Mouse (Mus musculus) midbrain, embryonic 13.5 days (tissue): ENCODE results near the gene Fbln2. TPM values are rescaled to one million over a fixed set of nuclear protein-coding genes. Genes with fewer than 3 reads are reported as not detected.

Experiments
- ATAC-seq: fragments of 200-750 bp; cut with Nextera tagmentation; 2 replicates; pipeline ENCODE4 v1.8.0; 2017; ENCODE audit warnings: mild to moderate bottlenecking, moderate TSS enrichment, moderate library complexity
- H3K27ac ChIP-seq: fragments of 300-500 bp; sonication (generic); 2 replicates; pipeline ENCODE4 v1.5.1; 2015; ENCODE audit warnings: inconsistent platforms, mild to moderate bottlenecking, moderate library complexity
- H3K27me3 ChIP-seq: fragments of 300-500 bp; sonication (generic); 2 replicates; pipeline ENCODE4 v1.6.1; 2015; ENCODE audit warnings: mild to moderate bottlenecking, inconsistent platforms
- H3K36me3 ChIP-seq: fragments of 300-500 bp; sonication (generic); 2 replicates; pipeline ENCODE4 v1.6.1; 2015; ENCODE audit warnings: mild to moderate bottlenecking, inconsistent platforms
- H3K4me1 ChIP-seq: fragments of 300-500 bp; sonication (generic); replicated peaks from 2 replicates; pipeline ENCODE4 v1.6.1; 2015; ENCODE audit warnings: inconsistent platforms
- H3K4me2 ChIP-seq: fragments of 300-500 bp; sonication (generic); replicated peaks from 2 replicates; pipeline ENCODE4 v1.6.1; 2015; ENCODE audit warnings: moderate library complexity, mild to moderate bottlenecking, inconsistent platforms
- H3K4me3 ChIP-seq: fragments of 300-500 bp; sonication (generic); replicated peaks from 2 replicates; pipeline ENCODE4 v1.5.1; 2015; ENCODE audit warnings: mild to moderate bottlenecking, inconsistent platforms
- H3K9ac ChIP-seq: fragments of 300-500 bp; sonication (generic); replicated peaks from 2 replicates; pipeline ENCODE4 v1.6.1; 2015; ENCODE audit warnings: mild to moderate bottlenecking, inconsistent platforms
- H3K9me3 ChIP-seq: fragments of 300-500 bp; sonication (generic); 2 replicates; pipeline ENCODE4 v1.6.1; 2016; ENCODE audit warnings: mild to moderate bottlenecking, inconsistent platforms
- WGBS: fragments of 180-500 bp; shearing (Covaris S2); methylation state at CpG from one replicate; pipeline ENCODE4 v1.1.7; 2015; 5-methylcytosine and 5-hydroxymethylcytosine counted together
- polyA plus RNA-seq: library from polyadenylated mRNA; unstranded; fragments of >200 nt; fragmentation: Nextera tagmentation; extraction: Ambion mirVana; gene quantifications from 2 replicates; pipeline ENCODE4 v1.2.1, GENCODE M21; 2015

The Fbln2 gene
- polyA plus RNA-seq, 1 experiment from 2014 or later: 11.1 TPM

DNA sequence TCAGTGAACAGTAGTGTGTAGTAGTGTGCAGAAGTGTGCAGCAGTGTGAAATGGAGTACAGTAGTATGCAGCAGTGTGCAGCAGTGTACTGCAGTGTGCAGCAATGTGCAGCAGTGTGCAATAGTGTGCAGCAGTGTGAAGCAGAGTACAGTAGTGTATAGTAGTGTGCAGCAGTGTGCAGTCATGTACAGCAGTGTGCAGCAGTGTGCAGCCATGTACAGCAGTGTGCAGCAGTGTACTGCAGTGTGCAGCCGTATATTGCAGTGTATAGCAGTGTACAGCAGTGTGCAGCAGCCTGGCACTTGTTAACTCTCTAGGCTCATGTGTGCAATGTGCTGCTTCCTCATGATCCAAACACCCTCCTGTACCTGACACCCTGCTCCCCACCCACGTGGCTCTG lies 13.8 kb upstream of the Fbln2 start:
- H3K36me3 ChIP-seq: no peaks in the 10 kb centered on the region
- ATAC-seq: peak; percentile 47; the same call in 1 of the 2 replicates
- H3K4me3 ChIP-seq: no peak overlapping the region
- H3K27me3 ChIP-seq: no peaks in the 10 kb centered on the region
- WGBS: 60% methylated on average over 2 of the region's 2 CpGs
- no peaks in the 10 kb centered on the region for H3K9me3 ChIP-seq
- no peak overlapping the region for H3K4me2 ChIP-seq
- H3K9ac ChIP-seq: no peak overlapping the region
- peaks cover 21% of the 10 kb centered on the region for H3K4me1 ChIP-seq
- H3K27ac ChIP-seq: no peak overlapping the region

GRCm38 (mm10) chr6:91200429-91201188 lies 11.6 kb upstream of the Fbln2 start:
- Histone ChIP-seq H3K4me1 (peaks cover 21% of the 10 kb centered on the region), H3K4me3 (no peak overlapping the region), H3K27ac (peak overlapping the region; percentile 37; the same call in 1 of the 2 replicates), H3K4me2 (no peak overlapping the region), H3K36me3 (no peaks in the 10 kb centered on the region), H3K27me3 (no peaks in the 10 kb centered on the region), H3K9me3 (no peaks in the 10 kb centered on the region), H3K9ac (no peak overlapping the region)
- 26% methylated on average over 8 of the region's 8 CpGs for WGBS
- ATAC-seq: peak; percentile 72

DNA sequence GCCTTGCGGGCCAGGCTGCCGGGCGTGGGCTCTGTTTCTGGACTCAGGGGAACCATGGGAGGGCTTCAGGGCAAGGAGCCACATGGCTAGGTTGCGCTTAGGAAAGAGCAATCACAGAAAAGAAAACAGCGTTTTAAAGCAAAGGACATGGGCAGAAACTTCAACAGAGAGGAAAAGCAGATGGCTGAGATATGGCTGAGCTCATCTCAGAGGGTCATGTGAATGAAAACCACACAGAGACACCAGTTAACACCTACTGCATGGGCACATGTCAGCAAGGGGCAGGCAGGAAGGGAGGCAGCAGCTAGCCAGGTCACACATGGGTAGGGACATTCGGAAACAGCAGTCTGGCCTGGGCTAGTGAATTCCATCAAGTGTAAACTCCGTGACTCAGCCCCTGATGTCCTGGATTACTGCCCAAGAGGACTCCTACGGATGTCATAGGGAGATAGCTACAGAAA lies 10.3 kb upstream of the Fbln2 start:
- Histone ChIP-seq H3K36me3 (no peaks in the 10 kb centered on the region), H3K27ac (no peak overlapping the region), H3K4me1 (peaks cover 21% of the 10 kb centered on the region), H3K9ac (no peak overlapping the region), H3K9me3 (no peaks in the 10 kb centered on the region), H3K4me2 (no peak overlapping the region), H3K27me3 (no peaks in the 10 kb centered on the region), H3K4me3 (no peak overlapping the region)
- 82% methylated on average over 8 of the region's 8 CpGs for WGBS
- ATAC-seq: no peak

GRCm38 (mm10) chr6:91202571-91202970 lies 9.7 kb upstream of the Fbln2 start:
- no peak overlapping the region for H3K4me2 ChIP-seq
- no peak overlapping the region for H3K4me3 ChIP-seq
- 92% methylated on average over 4 of the region's 4 CpGs for WGBS

GRCm38 (mm10) chr6:91205346-91205745 lies 6.9 kb upstream of the Fbln2 start:
- Histone ChIP-seq H3K4me3 (no peak overlapping the region), H3K9me3 (no peaks in the 10 kb centered on the region), H3K4me1 (peaks cover 25% of the 10 kb centered on the region), H3K4me2 (no peak overlapping the region), H3K9ac (no peak overlapping the region), H3K27me3 (0 out of 2 replicates have a peak, but pooled peaks cover 5% of the 10 kb centered on the region), H3K36me3 (no peaks in the 10 kb centered on the region), H3K27ac (no peak overlapping the region)
- no peak for ATAC-seq
- WGBS: 80% methylated on average over 3 of the region's 3 CpGs

More at GRCm38 (mm10) chr6:91202571-91202970, 9.7 kb upstream of the Fbln2 start:
- ATAC-seq: no peak
- H3K27ac ChIP-seq: no peak overlapping the region
- H3K4me1 ChIP-seq: peaks cover 21% of the 10 kb centered on the region
- H3K27me3 ChIP-seq: 0 out of 2 replicates have a peak, but pooled peaks cover 3% of the 10 kb centered on the region
- H3K36me3 ChIP-seq: no peaks in the 10 kb centered on the region
- no peak overlapping the region for H3K9ac ChIP-seq
- H3K9me3 ChIP-seq: no peaks in the 10 kb centered on the region

DNA sequence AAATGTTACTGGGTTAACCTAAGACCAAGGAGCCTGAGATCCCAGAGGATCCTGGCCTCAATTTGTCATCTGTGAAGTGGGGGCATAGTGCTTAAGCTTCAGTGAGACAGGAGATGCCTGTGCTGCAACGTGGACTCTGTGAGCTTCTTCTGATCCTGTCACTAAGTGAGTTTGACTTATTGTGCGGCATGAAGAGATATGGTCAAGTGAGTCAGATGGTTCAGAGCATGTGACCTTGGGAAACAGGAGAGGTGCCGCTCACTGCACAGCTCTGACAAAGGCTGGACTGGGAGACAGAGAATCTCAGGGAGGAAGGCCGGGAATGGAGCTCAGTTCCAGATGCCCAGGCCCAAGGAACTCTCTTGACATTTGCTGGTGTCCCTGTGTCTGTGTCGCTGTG lies 6.5 kb upstream of the Fbln2 start:
- no peak overlapping the region for H3K9ac ChIP-seq
- no peaks in the 10 kb centered on the region for H3K36me3 ChIP-seq
- WGBS: 79% methylated on average over 5 of the region's 5 CpGs
- ATAC-seq: no peak
- no peak overlapping the region for H3K4me3 ChIP-seq
- H3K4me1 ChIP-seq: peaks cover 20% of the 10 kb centered on the region
- 0 out of 2 replicates have a peak, but pooled peaks cover 5% of the 10 kb centered on the region for H3K27me3 ChIP-seq
- H3K4me2 ChIP-seq: no peak overlapping the region
- no peaks in the 10 kb centered on the region for H3K9me3 ChIP-seq
- H3K27ac ChIP-seq: no peak overlapping the region

DNA sequence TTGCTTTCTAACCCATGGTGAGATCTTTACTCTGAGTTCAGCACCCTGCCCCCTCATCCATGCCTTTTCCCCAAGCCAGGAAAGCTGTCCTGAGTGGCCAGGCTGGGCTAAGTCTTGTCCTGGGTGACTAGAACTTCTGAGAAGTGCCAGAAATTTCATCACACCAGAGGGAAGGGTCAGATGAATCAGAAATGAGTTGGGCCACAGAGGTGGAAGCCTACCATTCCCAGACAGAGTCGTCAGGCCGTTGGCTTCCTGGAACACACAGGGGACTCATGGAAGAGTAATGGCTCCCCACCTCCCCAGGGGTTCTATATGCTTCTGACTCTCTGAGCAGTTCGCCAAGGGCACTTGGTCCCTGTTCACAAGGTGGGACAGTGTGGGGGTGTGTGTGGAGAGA lies 4.8 kb upstream of the Fbln2 start:
- Histone ChIP-seq H3K9me3 (no peaks in the 10 kb centered on the region), H3K4me2 (no peak overlapping the region), H3K9ac (no peak overlapping the region), H3K4me1 (peaks cover 11% of the 10 kb centered on the region), H3K27ac (no peak overlapping the region), H3K36me3 (no peaks in the 10 kb centered on the region), H3K27me3 (peaks cover 9% of the 10 kb centered on the region), H3K4me3 (no peak overlapping the region)
- WGBS: 77% methylated on average over 3 of the region's 3 CpGs
- no peak for ATAC-seq

GRCm38 (mm10) chr6:91209780-91210179 lies 2.5 kb upstream of the Fbln2 start:
- Histone ChIP-seq H3K27me3 (peaks cover 21% of the 10 kb centered on the region), H3K27ac (no peak overlapping the region), H3K4me2 (no peak overlapping the region), H3K36me3 (no peaks in the 10 kb centered on the region), H3K9ac (no peak overlapping the region), H3K9me3 (no peaks in the 10 kb centered on the region), H3K4me1 (peaks cover 20% of the 10 kb centered on the region), H3K4me3 (no peak overlapping the region)
- WGBS: 6% methylated on average over 2 of the region's 2 CpGs
- ATAC-seq: no peak

- peaks cover 23% of the 10 kb centered on the region for H3K27me3 ChIP-seq
- ATAC-seq: no peak
- WGBS: 79% methylated on average over 3 of the region's 3 CpGs
Observed at GRCm38 (mm10) chr6:91210852-91211251, 1.4 kb upstream of the Fbln2 start.

GRCm38 (mm10) chr6:91212571-91212970 lies 316 bp downstream of the Fbln2 start:
- H3K4me1 ChIP-seq: peaks cover 20% of the 10 kb centered on the region
- H3K4me2 ChIP-seq: peak overlapping the region; percentile 60
- peaks cover 20% of the 10 kb centered on the region for H3K27me3 ChIP-seq
- no peak overlapping the region for H3K27ac ChIP-seq
- H3K4me3 ChIP-seq: peak overlapping the region; percentile 35
- no peaks in the 10 kb centered on the region for H3K36me3 ChIP-seq
- peak overlapping the region; percentile 54; the same call in 1 of the 2 replicates for H3K9ac ChIP-seq
- H3K9me3 ChIP-seq: no peaks in the 10 kb centered on the region
- 1% methylated on average over 29 of the region's 29 CpGs for WGBS
- peak; percentile 75 for ATAC-seq

More at GRCm38 (mm10) chr6:91210852-91211251, 1.4 kb upstream of the Fbln2 start:
- Histone ChIP-seq H3K4me1 (peaks cover 20% of the 10 kb centered on the region), H3K36me3 (no peaks in the 10 kb centered on the region), H3K27ac (no peak overlapping the region), H3K9me3 (no peaks in the 10 kb centered on the region), H3K4me2 (no peak overlapping the region), H3K9ac (no peak overlapping the region), H3K4me3 (no peak overlapping the region)

DNA sequence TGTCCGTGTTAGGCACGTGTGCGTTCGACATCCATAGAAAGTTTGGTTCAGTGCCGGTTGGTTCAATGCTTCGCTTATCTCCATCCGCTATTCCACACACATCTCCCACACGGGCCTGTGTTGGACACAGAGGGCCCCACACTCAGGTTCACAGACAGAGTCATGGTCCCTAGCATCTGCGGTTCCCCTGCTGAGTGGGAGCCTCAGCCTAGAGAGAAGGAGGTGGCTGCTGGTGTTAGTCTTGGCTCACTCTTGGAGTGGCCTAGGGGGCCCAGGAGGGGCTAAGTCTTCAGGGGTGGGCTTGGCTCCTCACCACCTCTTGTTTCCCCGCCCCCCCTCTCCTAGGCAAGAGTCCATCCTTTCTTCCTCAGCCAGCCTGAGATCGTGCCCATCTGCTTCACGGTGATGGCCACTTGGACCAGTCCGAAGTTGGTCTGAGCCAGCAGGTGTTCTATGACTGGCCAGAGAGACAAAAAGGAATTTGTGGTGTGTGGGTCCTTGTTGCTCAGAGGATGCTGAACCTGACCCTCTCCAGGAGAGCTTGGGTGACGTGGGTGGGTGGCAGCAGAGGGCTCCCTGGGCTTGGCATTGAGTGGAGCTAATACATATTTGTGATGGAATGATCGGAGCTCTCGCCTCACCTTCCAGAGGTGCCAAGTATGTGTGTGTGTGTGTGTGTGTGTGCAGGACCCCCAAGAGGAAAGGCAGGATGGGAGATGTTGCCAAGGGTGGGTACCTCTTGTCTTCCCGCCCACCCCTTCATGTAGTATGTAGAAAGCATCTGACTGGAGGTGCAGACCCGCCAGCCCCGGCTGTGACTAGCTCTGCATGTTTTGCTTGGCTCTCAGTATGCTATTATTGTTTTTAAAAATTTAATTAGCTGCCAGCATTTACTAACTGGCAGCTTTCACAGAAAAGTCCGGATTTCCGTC lies 1.3 kb downstream of the Fbln2 start:
- Histone ChIP-seq H3K27ac (no peak overlapping the region), H3K9ac (0 out of 2 replicates have a peak overlapping the region, but pooled peaks have one; percentile 54), H3K27me3 (peaks cover 18% of the 10 kb centered on the region), H3K9me3 (no peaks in the 10 kb centered on the region), H3K4me3 (peak overlapping the region; percentile 35), H3K4me1 (peaks cover 25% of the 10 kb centered on the region), H3K4me2 (peak overlapping the region; percentile 60; the same call in 1 of the 2 replicates), H3K36me3 (no peaks in the 10 kb centered on the region)
- 0 out of 2 replicates have a peak, but pooled peaks have one; percentile 12 for ATAC-seq
- 65% methylated on average over 21 of the region's 21 CpGs for WGBS

GRCm38 (mm10) chr6:91215454-91215853 lies 3.2 kb downstream of the Fbln2 start:
- H3K4me3 ChIP-seq: no peak overlapping the region
- H3K36me3 ChIP-seq: no peaks in the 10 kb centered on the region
- peaks cover 18% of the 10 kb centered on the region for H3K27me3 ChIP-seq
- no peak overlapping the region for H3K9ac ChIP-seq
- no peak for ATAC-seq
- 56% methylated on average over 1 of the region's 1 CpGs for WGBS
- H3K4me2 ChIP-seq: no peak overlapping the region
- peaks cover 16% of the 10 kb centered on the region for H3K4me1 ChIP-seq
- no peak overlapping the region for H3K27ac ChIP-seq
- no peaks in the 10 kb centered on the region for H3K9me3 ChIP-seq
